Mouse (Mus musculus) cerebellum, adult 18-20 months (tissue): ENCODE data around the gene Tpsab1.

Experiments used
- DNase-seq, 2 experiments: peaks; one replicate each; pipeline ENCODE4 v3.0.0; 2021

Gene Tpsab1

DNA sequence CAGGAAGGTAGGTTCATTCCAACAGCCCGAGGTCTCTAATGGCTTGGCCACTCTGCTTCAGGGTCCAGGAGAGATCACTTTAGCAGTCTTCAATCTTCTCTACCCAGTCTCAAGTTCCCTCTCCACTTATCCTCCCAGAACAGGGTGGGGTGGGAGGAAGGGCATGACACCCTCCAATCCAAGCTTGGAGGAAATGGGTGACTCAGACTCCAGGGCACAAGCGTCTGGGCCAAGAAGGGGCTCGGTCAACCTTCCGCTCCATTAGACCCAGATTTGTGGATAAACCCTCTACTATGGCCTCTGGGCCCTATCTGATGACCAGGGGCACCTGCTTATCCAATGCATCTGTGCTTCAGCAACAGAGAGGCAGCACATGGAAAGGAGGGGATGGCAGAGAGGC, at the start of gene Tpsab1:
Gene Tpsab1, minus strand, starts transcription at position 101 of the 400 bp plus-strand sequence.
- no peak for DNase-seq

- DNase-seq: no peak
Observed at GRCm38 (mm10) chr17:25394526-25394925, 49.2 kb upstream of the Tpsab1 start.

GRCm38 (mm10) chr17:25374011-25374410, 28.6 kb upstream of the Tpsab1 start:
- no peak for DNase-seq

DNA sequence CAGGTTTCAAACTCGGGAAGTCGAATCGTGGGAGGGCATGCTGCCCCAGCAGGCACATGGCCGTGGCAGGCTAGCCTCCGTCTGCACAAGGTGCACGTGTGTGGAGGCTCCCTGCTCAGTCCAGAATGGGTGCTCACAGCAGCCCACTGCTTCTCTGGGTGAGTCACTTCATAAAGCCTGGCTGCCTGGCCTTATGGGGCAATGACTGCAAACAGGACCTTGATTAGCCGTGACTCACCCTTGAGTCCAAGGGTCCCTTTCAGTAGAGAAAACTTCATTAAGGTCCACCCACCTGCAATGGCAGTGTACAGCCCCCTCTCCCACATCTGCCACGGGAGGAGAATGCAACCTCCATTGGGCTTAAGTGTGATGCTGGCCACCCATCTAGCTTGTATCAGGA, 27.1 kb upstream of the Tpsab1 start:
- DNase-seq: no peak

DNA sequence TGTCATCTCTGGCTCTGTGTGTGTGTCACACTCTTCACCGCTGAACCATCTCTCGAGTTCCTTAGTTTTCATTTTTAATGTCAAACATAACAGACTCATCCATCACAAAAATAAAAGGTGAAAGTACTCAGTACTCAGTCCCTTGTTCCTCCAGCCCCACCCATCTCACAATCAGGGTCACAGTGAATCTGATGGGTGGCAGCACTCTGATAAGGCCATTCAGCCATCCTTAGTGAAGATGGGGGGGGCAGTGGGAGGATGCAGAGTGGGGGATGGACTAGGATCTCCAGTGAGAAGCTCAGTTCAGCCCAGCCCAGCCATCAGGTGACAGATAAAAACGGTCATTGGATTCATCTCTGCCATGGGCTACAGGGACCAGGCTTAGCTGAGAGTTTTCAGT, 23.6 kb upstream of the Tpsab1 start, which contains the start of gene Tpsg1:
Gene Tpsg1, plus strand, starts transcription at position 301 of the 400 bp plus-strand sequence.
- DNase-seq: no peak

DNA sequence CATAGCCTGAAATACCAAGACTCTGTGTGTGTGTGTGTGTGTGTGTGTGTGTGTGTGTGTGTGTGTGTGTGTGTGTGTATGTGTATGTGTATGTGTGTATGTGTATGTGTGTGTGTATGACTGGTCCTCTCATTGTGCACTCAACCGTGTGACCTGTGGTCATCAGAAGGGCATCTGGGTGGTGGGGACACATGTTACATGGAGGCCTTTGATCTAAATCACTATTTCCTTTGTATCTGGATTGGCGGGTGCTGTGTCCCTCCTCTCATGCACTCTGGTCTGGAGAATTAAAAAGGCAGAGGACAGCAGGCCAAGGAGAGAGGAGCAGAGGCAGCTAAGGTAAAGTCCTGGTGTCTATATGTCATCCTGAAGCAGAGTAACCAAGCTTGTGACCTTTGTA, 20.6 kb upstream of the Tpsab1 start, which contains the start of gene Tpsb2:
Gene Tpsb2, plus strand, starts transcription at position 301 of the 400 bp plus-strand sequence.
- DNase-seq: no peak

DNA sequence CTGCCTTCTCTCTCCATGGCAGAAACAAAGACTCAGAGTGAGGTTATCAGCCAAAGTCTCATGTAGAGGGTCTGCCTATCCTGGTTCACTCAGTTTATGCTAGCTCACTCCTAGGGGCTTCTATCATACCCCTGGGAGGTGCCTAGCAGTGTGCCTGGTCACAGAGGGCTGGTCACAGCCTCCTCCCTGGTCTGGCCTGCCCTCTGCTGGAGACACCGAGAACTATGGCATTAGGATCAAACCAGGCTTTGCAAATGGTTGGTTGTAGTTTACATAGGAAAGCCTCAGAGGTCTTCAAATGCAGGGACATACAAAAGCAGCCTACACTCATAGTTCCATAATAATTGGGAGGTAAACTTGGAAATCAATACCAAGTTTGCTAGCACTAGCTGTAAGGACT, 18.4 kb upstream of the Tpsab1 start:
- DNase-seq: peak; percentile 43 to 45

- DNase-seq: no peak
Observed at GRCm38 (mm10) chr17:25361291-25361690, 15.9 kb upstream of the Tpsab1 start.

- no peak for DNase-seq
Observed at GRCm38 (mm10) chr17:25341490-25341889, 3.9 kb downstream of the Tpsab1 start.

DNA sequence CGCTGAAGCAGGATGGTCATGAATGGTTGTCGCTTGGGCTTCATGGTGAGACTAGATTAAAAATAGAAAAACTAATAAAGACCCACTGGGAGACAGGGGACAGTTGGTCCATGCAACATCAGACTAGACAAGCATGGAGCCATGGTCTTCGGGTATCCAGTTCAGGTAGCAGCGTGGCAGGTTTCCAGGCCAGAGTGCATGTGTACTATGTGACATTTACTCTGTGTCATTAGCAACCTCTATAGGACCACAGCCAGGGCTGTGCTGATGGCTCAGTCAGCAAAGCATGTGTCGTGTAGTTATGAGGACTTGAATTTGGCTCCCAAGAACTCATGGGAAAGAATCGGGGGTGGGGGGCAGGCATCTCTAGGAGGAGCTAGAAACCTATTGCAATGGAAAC, 5.4 kb downstream of the Tpsab1 start:
- no peak for DNase-seq

- no peak for DNase-seq
Observed at GRCm38 (mm10) chr17:25338218-25338617, 7.1 kb downstream of the Tpsab1 start.

GRCm38 (mm10) chr17:25333943-25334342, 11.4 kb downstream of the Tpsab1 start:
- DNase-seq: peak; percentile 37 to 41

GRCm38 (mm10) chr17:25332321-25332720, 13.0 kb downstream of the Tpsab1 start:
- no peak for DNase-seq

DNA sequence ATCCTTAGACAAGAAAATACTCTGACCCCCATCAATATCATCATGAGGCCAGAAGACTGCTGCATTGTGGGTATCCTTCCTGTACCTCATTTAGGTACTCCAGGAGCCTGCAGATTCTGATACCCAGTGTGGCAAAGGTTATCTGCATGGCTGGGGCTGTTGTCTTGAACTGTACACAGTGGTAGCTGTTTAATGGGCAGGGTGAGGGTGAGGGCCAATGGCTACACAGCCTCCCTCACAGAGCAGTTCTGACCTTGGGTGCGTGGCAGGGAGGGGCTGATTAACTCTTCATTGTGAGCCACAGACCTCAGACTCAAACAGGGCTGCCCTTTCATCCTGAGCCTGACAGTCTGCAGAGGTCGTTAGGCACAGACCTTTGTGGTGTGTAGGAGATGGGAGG, 22.4 kb downstream of the Tpsab1 start:
- DNase-seq: no peak

DNA sequence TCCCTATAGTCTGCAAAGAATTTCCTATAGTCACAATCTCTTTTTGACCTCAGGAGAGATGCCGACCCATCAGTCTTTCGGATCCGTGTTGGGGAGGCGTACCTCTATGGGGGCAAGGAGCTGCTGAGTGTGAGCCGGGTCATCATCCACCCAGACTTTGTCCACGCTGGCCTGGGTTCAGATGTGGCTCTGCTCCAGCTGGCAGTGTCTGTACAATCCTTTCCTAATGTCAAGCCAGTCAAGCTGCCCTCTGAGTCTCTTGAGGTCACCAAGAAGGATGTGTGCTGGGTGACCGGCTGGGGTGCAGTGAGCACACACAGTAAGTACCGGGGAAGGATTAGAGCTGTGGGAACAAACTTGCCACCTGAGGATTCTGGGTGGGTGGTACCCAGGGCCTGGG, 24.5 kb downstream of the Tpsab1 start:
- DNase-seq: no peak

DNA sequence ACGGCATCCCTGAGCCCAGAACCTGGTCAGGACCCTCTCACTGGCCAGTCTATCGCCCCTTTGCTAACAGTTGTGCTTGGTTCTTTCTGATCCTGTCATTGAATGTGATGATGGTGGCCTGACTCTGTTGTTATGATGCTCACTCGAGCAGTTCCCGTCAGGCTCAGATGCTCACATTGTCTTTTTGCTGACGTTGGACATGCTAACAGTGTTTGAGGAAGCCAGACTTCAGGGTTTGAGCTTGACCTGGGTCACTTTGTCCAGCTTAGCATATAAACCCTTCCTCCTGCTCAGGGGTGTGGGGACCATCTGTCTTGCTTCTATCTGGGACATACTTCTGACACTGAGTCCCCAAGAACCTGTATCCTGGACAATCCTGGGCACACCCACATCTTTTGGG, 27.0 kb downstream of the Tpsab1 start, which contains the start of gene Prss29:
Gene Prss29, plus strand, starts transcription at position 301 of the 400 bp plus-strand sequence.
- DNase-seq: no peak

DNA sequence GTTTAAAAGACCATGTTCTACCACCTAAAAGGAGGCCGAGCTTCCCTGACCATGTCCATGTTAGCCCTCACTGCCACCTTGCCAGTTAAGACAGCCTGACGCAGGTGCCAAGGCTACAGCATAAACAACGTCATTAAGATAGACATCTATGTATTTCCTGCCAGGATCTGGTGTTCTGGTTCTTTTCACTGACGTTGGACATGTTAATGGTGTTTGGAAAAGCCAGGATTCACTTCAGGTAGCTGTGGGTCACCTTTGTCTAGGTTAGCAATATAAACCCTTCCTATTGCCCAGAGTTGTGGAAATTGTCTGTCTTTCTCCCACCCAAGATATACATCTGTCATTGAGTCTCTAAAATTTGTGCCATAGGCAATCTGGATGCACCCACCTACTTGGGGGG, 37.0 kb downstream of the Tpsab1 start, which contains the start of gene Prss28:
Gene Prss28, plus strand, starts transcription at position 301 of the 400 bp plus-strand sequence.
- no peak for DNase-seq

DNA sequence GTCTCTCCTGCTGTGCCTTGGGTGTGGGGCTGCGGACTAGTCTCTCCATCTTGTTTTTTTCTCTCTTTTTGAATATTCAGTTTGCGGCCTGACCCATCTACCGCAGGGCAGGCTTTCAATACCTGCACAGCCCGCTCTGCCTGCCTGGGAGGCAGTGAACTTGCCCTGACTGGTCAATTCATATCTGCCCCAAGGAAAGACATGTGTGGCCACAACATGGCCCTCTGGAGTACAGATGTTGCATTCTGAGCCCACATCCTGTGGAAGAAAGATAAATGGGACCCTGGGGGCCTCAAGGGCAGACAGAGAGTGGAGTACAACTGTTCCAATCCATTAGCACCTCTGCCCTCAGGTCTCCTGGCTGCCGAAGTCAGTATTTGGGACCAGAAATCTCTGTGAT, 47.3 kb downstream of the Tpsab1 start, which contains the start of gene Prss34:
Gene Prss34, plus strand, starts transcription at position 301 of the 400 bp plus-strand sequence.
- DNase-seq: no peak

DNA sequence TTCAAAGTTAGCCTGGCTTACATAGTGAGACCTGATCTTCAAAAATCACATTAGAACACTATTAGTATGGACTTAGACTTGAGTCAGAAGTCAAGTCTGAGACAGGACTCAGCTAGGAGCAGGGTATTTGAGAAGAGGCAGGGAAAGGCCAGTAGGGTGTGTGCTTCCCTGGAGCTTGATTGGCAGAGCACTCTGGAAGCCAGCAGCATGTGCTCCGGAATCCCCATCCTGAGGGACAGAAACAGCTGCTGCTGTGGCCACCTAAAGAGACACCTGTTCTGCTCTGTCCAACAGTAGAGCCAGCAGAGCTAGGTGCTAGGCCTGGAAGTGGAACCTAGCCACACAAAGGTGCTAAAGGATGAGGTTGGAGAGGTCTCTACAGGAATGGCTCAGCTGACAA, 51.3 kb downstream of the Tpsab1 start:
- DNase-seq: no peak

GRCm38 (mm10) chr17:25293495-25293894, 51.9 kb downstream of the Tpsab1 start:
- DNase-seq: no peak
